Mouse (Mus musculus) embryonic facial prominence, embryonic 11.5 days (tissue): ENCODE results near the gene Gpr179. TPM values are rescaled to one million over a fixed set of nuclear protein-coding genes. Genes with fewer than 3 reads are reported as not detected.

Experiments used
- ATAC-seq: fragments of 200-750 bp; cut with Nextera tagmentation; replicated peaks from 2 replicates; pipeline ENCODE4 v1.8.0; 2017; ENCODE audit warnings: low read depth; ENCODE audit not compliant: insufficient number of reproducible peaks, low FRiP score, low TSS enrichment
- DNase-seq: peaks from one replicate; pipeline ENCODE4 v3.0.0-alpha.2; 2015; ENCODE audit warnings: low spot score
- H3K27ac ChIP-seq: fragments of 300-500 bp; sonication (generic); replicated peaks from 2 replicates; pipeline ENCODE4 v1.5.1; 2014; ENCODE audit warnings: mild to moderate bottlenecking, low read depth, low read length, control low read depth
- H3K27me3 ChIP-seq: fragments of 300-500 bp; sonication (generic); 2 replicates; pipeline ENCODE4 v1.6.1; 2014; ENCODE audit warnings: mild to moderate bottlenecking, low read length, moderate library complexity, mixed read lengths; ENCODE audit not compliant: control insufficient read depth, insufficient read depth
- H3K36me3 ChIP-seq: fragments of 300-500 bp; sonication (generic); replicated peaks from 2 replicates; pipeline ENCODE4 v1.6.1; 2014; ENCODE audit warnings: low read depth, mild to moderate bottlenecking, low read length, moderate library complexity, mixed read lengths; ENCODE audit not compliant: control insufficient read depth, insufficient read depth
- H3K4me1 ChIP-seq: fragments of 300-500 bp; sonication (generic); 2 replicates; pipeline ENCODE4 v1.6.1; 2014; ENCODE audit warnings: low read length, mixed read lengths; ENCODE audit not compliant: control insufficient read depth, insufficient read depth
- H3K4me2 ChIP-seq: fragments of 300-500 bp; sonication (generic); 2 replicates; pipeline ENCODE4 v1.6.1; 2014; ENCODE audit warnings: low read depth, mild to moderate bottlenecking, control low read depth, low read length, moderate library complexity
- H3K4me3 ChIP-seq: fragments of 300-500 bp; sonication (generic); 2 replicates; pipeline ENCODE4 v1.5.1; 2014; ENCODE audit warnings: low read depth, low read length, control low read depth
- H3K9ac ChIP-seq: fragments of 300-500 bp; sonication (generic); replicated peaks from 2 replicates; pipeline ENCODE4 v1.6.1; 2014; ENCODE audit warnings: mild to moderate bottlenecking, control low read depth, low read length
- H3K9me3 ChIP-seq: fragments of 300-500 bp; sonication (generic); replicated peaks from 2 replicates; pipeline ENCODE4 v1.6.1; 2016; ENCODE audit warnings: mild to moderate bottlenecking, low read length, inconsistent platforms, mixed read lengths; ENCODE audit not compliant: control insufficient read depth
- WGBS: fragments of 180-500 bp; shearing (Covaris S2); extraction: QIAGEN DNeasy Blood & Tissue Kit; methylation state at CpG from one replicate; pipeline ENCODE4 v1.1.7; 2014; 5-methylcytosine and 5-hydroxymethylcytosine counted together
- polyA plus RNA-seq: library from polyadenylated mRNA; unstranded; fragments of >200 nt; fragmentation: Nextera tagmentation; extraction: Ambion mirVana; gene quantifications from 2 replicates; pipeline ENCODE4 v1.2.1, GENCODE M21; 2014

Gene Gpr179
- polyA plus RNA-seq, 1 experiment from 2014 or later: 0.01 TPM

- Histone ChIP-seq H3K9me3 (no peaks in the 10 kb centered on the region), H3K36me3 (no peaks in the 10 kb centered on the region), H3K4me2 (no peak overlapping the region), H3K27ac (no peak overlapping the region), H3K4me1 (peaks cover 2% of the 10 kb centered on the region; the same call in 1 of the 2 replicates), H3K27me3 (no peaks in the 10 kb centered on the region), H3K9ac (no peak overlapping the region), H3K4me3 (no peak overlapping the region)
- 71% methylated on average over 9 of the region's 9 CpGs for WGBS
- DNase-seq (no peak), ATAC-seq (no peak)
Observed at GRCm38 (mm10) chr11:97285852-97286775, 65.8 kb downstream of the Gpr179 start.

DNA sequence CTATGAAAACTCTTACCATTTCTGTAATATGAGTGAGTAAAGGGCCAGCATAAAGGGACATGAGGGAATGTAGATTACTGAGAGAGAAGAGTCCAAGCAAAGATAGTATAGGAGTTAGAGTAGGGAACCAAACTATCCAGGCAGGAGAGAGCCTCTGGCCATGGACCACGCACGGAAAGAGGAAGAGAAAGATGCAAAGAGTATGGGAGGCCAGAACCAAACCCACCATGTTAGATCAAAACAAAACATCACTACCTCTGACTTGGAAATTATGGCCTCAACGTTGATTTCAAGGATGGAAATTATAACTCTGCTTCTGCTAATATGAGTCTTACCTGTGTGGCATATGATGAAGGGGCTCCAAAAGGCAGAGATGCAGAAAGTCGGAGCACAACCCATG, 67.0 kb downstream of the Gpr179 start:
- WGBS: 67% methylated on average over 4 of the region's 4 CpGs
- Histone ChIP-seq H3K9ac (no peak overlapping the region), H3K27me3 (no peaks in the 10 kb centered on the region), H3K4me3 (no peak overlapping the region), H3K4me2 (no peak overlapping the region), H3K27ac (no peak overlapping the region), H3K4me1 (peaks cover 2% of the 10 kb centered on the region; the same call in 1 of the 2 replicates), H3K36me3 (no peaks in the 10 kb centered on the region), H3K9me3 (no peaks in the 10 kb centered on the region)
- no peak for ATAC-seq
- no peak for DNase-seq

DNA sequence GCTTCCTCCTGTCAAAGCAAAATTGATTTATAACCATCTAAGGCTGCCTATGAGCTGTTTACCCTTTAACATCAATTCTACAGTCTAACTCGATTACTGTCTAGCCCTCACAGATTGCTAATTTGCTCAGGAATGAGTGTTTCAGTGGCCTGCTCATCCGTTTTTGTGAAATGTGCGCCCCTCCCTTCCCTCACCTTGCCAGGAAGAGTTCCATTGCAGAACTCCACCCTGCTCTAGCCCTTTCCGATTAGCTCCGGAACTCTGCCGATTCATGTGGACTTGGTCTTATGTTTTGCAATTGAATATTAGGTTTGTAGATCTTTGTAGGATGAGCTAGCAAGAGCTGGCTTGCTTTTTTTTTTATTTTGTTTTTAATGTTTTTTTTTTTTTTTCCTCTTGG, 69.7 kb downstream of the Gpr179 start:
- Histone ChIP-seq H3K4me1 (no peaks in the 10 kb centered on the region), H3K9ac (no peak overlapping the region), H3K36me3 (no peaks in the 10 kb centered on the region), H3K4me2 (no peak overlapping the region), H3K4me3 (no peak overlapping the region), H3K9me3 (no peaks in the 10 kb centered on the region), H3K27ac (no peak overlapping the region), H3K27me3 (no peaks in the 10 kb centered on the region)
- WGBS: 88% methylated on average over 6 of the region's 6 CpGs
- DNase-seq (no peak), ATAC-seq (no peak)

Other genes starting within 250 kb of the Gpr179 start
- gene Tbx21, start 236.7 kb downstream of the Gpr179 start, polyA plus RNA-seq: not detected in 2 replicates
- 3.3 and 4.8 TPM in 2 replicates for gene Tbkbp1, start 200.6 kb downstream of the Gpr179 start, polyA plus RNA-seq
- 98.7 and 103 TPM in 2 replicates for gene Kpnb1, start 164.2 kb downstream of the Gpr179 start, polyA plus RNA-seq
- gene Npepps, start 71.4 kb downstream of the Gpr179 start, polyA plus RNA-seq: 70.3 and 75.1 TPM in 2 replicates
- 57.2 and 61.3 TPM in 2 replicates for gene Mrpl45, start 36.4 kb downstream of the Gpr179 start, polyA plus RNA-seq
- gene Socs7, start 10.5 kb upstream of the Gpr179 start, polyA plus RNA-seq: 2.4 and 2.8 TPM in 2 replicates
- gene Arhgap23, start 63.5 kb upstream of the Gpr179 start, polyA plus RNA-seq: 3.1 and 4.2 TPM in 2 replicates
- gene 4933428G20Rik, start 148.3 kb upstream of the Gpr179 start, polyA plus RNA-seq: not detected in 2 replicates
- gene Srcin1, start 224.1 kb upstream of the Gpr179 start, polyA plus RNA-seq: 0.55 and 0.56 TPM in 2 replicates